Mouse (Mus musculus) E14TG2a.4 (cell line): ENCODE data around the gene C1qtnf9.

Source experiments
- CTCF ChIP-seq: conservative IDR thresholded peaks from 2 replicates; pipeline ENCODE4 v1.5.1; 2014; ENCODE audit warnings: low read length
- NANOG ChIP-seq: IDR thresholded peaks from 2 replicates; pipeline ENCODE4 v1.6.1; 2014; ENCODE audit warnings: borderline replicate concordance, low read length, mixed read lengths
- POU5F1 ChIP-seq: IDR thresholded peaks from 2 replicates; pipeline ENCODE4 v1.6.1; 2014; ENCODE audit warnings: low read length, borderline replicate concordance

- no peak for TF ChIP-seq POU5F1
- TF ChIP-seq CTCF, result no peak
- no peak for TF ChIP-seq NANOG
These were observed 46.0 kb upstream of the C1qtnf9 start for GRCm38 (mm10) chr14:60721938-60722337.
